Mouse (Mus musculus) CD4-positive helper T cell, adult 2 months (primary cell): ENCODE measurements at regions not wholly inside any gene's neighbourhood (a gene's known extent, or its start where the extent isn't known, plus 50 kb on each side); places are given as distances from the start of the nearest gene placed in this dataset.
A peak's percentile ranks its signal among the peaks of the same experiment; 100 is the strongest.
"Not testable (repeated sequence)": the region's sequence is repeated elsewhere in the genome, so short reads cannot be mapped to it uniquely, and the experiment has no call there.

Experiments used
- DNase-seq: peaks from one replicate; pipeline ENCODE4 v3.0.0-alpha.2; 2012; ENCODE audit warnings: low read depth, missing footprints, low spot score

GRCm38 (mm10) chr8:113916649-113917048 is 68.1 kb upstream of the Adamts18 start:
- no peak for DNase-seq

- no peak for DNase-seq
Observed at GRCm38 (mm10) chr8:113917197-113917596, 68.7 kb upstream of the Adamts18 start.

- DNase-seq: no peak
Observed at GRCm38 (mm10) chr8:113920306-113920705, 71.8 kb upstream of the Adamts18 start.

GRCm38 (mm10) chr8:113923381-113923780 is 74.8 kb upstream of the Adamts18 start:
- DNase-seq: no peak

DNA sequence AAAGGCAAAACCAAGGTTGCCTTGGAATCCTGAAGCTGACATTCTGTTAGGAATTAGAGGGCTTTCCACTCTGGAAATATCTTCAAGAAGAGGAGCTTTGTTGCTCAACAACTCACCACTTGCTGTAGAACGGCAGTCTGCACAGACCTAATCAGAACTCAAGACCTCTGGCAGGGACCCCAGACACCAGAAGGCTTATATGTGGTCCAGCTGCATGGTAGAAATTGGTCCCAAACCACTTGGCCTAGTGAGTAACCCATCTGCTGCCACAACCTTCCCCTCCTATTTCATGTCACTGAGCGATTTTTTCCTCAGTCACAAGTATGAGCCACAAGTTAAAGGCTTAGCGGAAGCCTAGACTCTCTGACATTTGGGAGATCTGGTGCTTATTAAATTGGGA is 105.2 kb upstream of the Adamts18 start:
- DNase-seq: no peak

DNA sequence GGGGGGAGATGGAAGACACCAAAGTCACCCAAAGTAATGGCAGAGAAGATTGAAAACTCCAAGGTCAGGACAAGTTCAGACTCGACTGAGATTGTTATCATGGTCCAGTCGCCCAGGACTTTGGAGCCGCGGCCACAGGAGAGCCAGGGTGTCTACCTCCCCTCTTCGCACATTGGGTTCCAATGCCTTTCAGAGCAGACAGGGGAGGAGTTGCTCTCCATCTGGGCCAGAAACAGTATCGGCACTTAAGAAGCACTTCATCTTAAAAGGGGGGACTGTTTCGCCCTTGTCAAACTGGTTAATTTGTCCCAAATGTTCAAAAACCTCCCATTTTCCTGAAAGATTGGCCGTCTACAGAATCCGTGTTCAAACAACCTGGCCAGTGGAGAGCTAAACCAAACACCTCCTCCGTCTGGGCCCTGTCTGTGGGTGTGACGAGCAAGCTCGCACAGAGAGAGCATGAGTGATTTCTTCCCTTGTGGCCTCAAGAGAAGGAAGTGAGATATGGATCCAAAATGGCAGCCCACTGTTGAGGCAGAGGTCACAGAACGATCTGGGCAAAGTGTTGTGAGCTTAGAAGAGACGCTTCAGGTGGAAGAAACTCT is 108.0 kb upstream of the Adamts18 start:
- no peak for DNase-seq

DNA sequence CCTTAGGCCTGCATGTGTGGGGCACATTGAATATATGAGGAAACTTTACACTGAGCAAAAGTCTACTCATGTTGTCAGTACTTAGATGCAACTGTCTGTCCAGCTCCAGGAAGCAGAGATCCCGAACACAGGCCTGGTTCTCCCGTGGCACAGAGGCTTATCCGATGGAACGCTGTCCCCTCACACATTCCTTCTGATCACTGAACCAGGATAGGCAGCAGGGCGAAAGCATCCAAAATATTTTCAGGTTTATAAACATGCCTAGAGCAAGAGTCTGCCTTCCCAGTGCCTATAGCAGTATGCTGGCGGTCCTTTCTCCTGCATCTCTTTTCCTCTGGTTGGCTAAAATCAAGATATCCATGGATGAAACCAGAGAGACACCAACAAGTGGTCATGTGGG is 109.3 kb upstream of the Adamts18 start:
- no peak for DNase-seq

DNA sequence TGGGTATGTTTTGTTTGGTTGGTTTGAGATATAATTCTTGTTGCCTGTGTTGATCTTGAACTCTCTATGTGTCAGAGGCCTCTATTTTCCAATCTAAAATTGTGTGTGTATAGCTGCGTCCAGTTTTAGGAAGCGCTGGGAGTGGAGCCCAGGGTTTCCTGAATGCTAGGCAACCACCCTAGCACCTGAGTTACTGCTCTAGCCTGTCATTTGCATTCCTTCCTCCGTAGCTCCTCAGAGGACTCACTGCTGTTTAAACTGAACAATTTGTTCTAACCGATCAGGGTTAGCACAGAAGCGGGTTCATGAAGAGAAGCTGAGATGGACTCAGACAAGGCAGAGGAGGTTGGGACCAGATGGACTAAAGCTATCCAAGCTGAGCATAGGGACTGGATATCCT is 127.3 kb upstream of the Adamts18 start:
- no peak for DNase-seq

GRCm38 (mm10) chr8:113976626-113977025 is 128.1 kb upstream of the Adamts18 start:
- no peak for DNase-seq

DNA sequence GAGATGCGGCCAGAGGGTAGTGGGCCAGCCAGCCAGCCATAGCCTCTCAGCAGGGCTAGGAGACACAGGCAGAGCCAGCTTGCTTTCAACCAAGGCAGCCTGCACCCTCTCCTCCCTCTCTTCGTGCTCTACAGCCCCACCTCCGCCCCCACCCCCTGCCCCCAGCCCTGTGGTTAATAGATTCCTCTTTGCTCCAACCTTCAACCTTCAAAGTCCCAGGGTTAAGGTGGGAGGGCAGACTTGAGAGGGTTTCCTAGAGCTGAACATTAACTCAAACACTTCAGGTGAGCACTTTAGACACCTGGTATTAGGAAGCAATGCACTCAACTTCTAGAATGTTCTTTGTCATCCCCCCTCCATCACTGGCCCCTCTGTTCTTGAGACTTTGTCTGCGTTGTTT is 128.5 kb upstream of the Adamts18 start:
- no peak for DNase-seq

GRCm38 (mm10) chr8:113978946-113979345 is 130.4 kb upstream of the Adamts18 start:
- no peak for DNase-seq

- DNase-seq: no peak
Observed at GRCm38 (mm10) chr8:113979837-113980236, 131.3 kb upstream of the Adamts18 start.

GRCm38 (mm10) chr8:113981339-113981738 is 132.8 kb upstream of the Adamts18 start:
- DNase-seq: no peak

- peak; percentile 21 for DNase-seq
Observed at GRCm38 (mm10) chr8:113984845-113985244, 136.3 kb upstream of the Adamts18 start.

GRCm38 (mm10) chr8:113985471-113985870 is 136.9 kb upstream of the Adamts18 start:
- DNase-seq: no peak

GRCm38 (mm10) chr8:113985948-113986347 is 137.4 kb upstream of the Adamts18 start:
- no peak for DNase-seq

- DNase-seq: no peak
Observed at GRCm38 (mm10) chr8:113990718-113991117, 142.2 kb upstream of the Adamts18 start.

- DNase-seq: no peak
Observed at GRCm38 (mm10) chr8:113998881-113999280, 134.5 kb upstream of the Nudt7 start.

- no peak for DNase-seq
Observed at GRCm38 (mm10) chr8:114001674-114002073, 131.7 kb upstream of the Nudt7 start.

DNA sequence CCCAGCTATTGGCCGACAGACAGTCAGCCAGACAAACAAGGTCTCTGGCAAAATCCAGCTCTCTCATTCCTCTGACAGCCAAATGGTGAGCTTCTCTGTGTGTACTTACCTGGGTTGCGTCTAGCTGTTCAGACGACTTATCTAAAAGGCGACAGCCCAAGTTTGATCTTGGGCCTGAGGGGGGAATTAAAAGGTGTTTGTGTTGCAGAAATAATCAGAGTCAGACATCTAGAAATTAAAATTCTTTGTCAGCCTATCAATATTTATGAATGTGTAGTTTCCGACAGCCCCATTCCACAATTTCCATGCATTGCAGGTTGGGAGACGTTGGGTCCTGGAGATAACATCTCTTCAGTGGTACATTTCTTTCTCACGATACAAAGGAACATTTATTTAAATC is 128.9 kb upstream of the Nudt7 start:
- DNase-seq: no peak

DNA sequence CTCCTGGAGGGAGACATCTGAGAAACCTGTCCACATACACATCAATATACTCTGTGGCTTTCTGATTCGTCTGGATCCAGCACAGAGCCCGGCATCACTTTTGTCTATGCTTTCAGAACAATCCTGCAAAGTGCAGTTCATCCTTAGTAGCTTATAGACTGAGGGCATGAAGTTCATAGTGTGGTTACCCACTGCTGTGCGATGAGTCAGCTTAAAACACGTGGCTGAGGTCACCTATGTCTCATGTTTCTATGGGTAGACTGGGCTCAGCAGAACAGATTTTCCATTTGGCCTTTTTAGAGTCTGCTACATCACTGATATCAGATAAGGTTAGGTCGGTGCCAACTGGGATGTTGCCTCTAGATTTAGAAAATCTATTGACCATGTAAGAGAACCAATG is 126.8 kb upstream of the Nudt7 start:
- no peak for DNase-seq

GRCm38 (mm10) chr8:114007103-114007502 is 126.3 kb upstream of the Nudt7 start:
- no peak for DNase-seq

DNA sequence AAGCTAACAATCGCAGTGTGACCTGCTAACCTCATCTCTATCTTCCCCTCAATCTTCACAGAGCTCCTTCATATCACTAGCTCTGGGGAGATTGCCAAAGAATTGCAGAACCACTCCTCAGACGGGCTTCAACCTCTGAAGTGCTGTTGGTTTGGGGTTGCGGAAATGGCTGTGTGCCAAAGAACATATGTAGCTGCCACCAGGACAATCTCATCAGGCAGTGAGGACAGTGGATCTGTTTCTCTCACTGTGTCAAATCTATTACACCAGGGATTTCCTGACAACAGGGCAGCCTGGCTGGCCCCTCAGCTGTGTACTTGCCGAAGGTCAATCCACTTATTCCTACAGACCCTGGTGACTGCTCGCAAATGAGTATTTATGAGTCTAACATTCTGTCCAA is 115.0 kb upstream of the Nudt7 start:
- no peak for DNase-seq

DNA sequence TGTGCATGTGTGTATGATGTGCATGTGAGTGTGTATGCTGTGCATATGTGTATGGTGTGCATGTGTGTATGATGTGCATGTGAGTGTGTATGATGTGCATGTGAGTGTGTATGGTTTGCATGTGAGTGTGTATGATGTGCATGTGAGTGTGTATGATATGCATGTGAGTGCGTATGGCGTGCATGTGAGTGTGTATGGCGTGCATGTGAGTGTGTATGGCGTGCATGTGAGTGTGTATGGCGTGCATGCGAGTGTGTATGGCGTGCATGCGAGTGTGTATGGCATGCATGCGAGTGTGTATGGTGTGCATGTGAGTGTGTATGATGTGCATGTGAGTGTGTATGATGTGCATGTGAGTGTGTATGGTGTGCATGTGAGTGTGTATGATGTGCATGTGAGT is 103.2 kb upstream of the Nudt7 start:
- not testable (repeated sequence) for DNase-seq
